Mouse (Mus musculus) hindbrain, embryonic 16.5 days (tissue): ENCODE results near the gene 5430419D17Rik. TPM values are rescaled to one million over a fixed set of nuclear protein-coding genes. Genes with fewer than 3 reads are reported as not detected.

ENCODE experiments used
- ATAC-seq: fragments of 200-750 bp; cut with Nextera tagmentation; 2 replicates; pipeline ENCODE4 v1.8.0; 2017; ENCODE audit warnings: moderate TSS enrichment, moderate library complexity
- H3K27ac ChIP-seq: fragments of 300-500 bp; sonication (generic); 2 replicates; pipeline ENCODE4 v1.5.1; 2014; ENCODE audit warnings: low read depth, mild to moderate bottlenecking, control low read depth, low read length, moderate library complexity
- H3K27me3 ChIP-seq: fragments of 300-500 bp; sonication (generic); replicated peaks from 2 replicates; pipeline ENCODE4 v1.6.1; 2014; ENCODE audit warnings: low read length; ENCODE audit not compliant: control insufficient read depth, insufficient read depth
- H3K36me3 ChIP-seq: fragments of 300-500 bp; sonication (generic); 2 replicates; pipeline ENCODE4 v1.6.1; 2014; ENCODE audit warnings: mild to moderate bottlenecking, low read length, moderate library complexity, mixed read lengths; ENCODE audit not compliant: control insufficient read depth, insufficient read depth
- H3K4me1 ChIP-seq: fragments of 300-500 bp; sonication (generic); 2 replicates; pipeline ENCODE4 v1.6.1; 2014; ENCODE audit warnings: low read depth, low read length; ENCODE audit not compliant: control insufficient read depth, insufficient read depth
- H3K4me2 ChIP-seq: fragments of 300-500 bp; sonication (generic); 2 replicates; pipeline ENCODE4 v1.6.1; 2014; ENCODE audit warnings: mild to moderate bottlenecking, low read length, control low read depth, moderate library complexity
- H3K4me3 ChIP-seq: fragments of 300-500 bp; sonication (generic); 2 replicates; pipeline ENCODE4 v1.5.1; 2014; ENCODE audit warnings: mild to moderate bottlenecking, low read length, control low read depth, moderate library complexity
- H3K9ac ChIP-seq: fragments of 300-500 bp; sonication (generic); 2 replicates; pipeline ENCODE4 v1.6.1; 2014; ENCODE audit warnings: low read depth, mild to moderate bottlenecking, control low read depth, low read length, moderate library complexity
- H3K9me3 ChIP-seq: fragments of 300-500 bp; sonication (generic); 2 replicates; pipeline ENCODE4 v1.6.1; 2014; ENCODE audit warnings: mild to moderate bottlenecking, low read length, moderate library complexity; ENCODE audit not compliant: control insufficient read depth
- WGBS: fragments of 180-500 bp; shearing (Covaris S2); extraction: QIAGEN DNeasy Blood & Tissue Kit; methylation state at CpG from one replicate; pipeline ENCODE4 v1.1.7; 2014; 5-methylcytosine and 5-hydroxymethylcytosine counted together
- polyA plus RNA-seq: library from polyadenylated mRNA; unstranded; fragments of >200 nt; fragmentation: Nextera tagmentation; extraction: Ambion mirVana; gene quantifications from 2 replicates; pipeline ENCODE4 v1.2.1, GENCODE M21; 2015

The 5430419D17Rik gene
- polyA plus RNA-seq, 1 experiment from 2014 or later: 0.03 TPM

GRCm38 (mm10) chr7:131331688-131332087, 157.5 kb downstream of the 5430419D17Rik start:
- Histone ChIP-seq H3K4me2 (no peak overlapping the region), H3K4me1 (no peaks in the 10 kb centered on the region), H3K27ac (no peak overlapping the region), H3K27me3 (no peaks in the 10 kb centered on the region), H3K4me3 (no peak overlapping the region), H3K9ac (no peak overlapping the region), H3K9me3 (no peaks in the 10 kb centered on the region), H3K36me3 (no peaks in the 10 kb centered on the region)
- no peak for ATAC-seq
- 66% methylated on average over 2 of the region's 2 CpGs for WGBS

- H3K4me2 ChIP-seq: no peak within 1 kb of the TSS
- no peaks in the 10 kb centered on the region for H3K9me3 ChIP-seq
- 47% methylated on average over 1 of the region's 1 CpGs for WGBS
- no peak within 1 kb of the TSS for H3K27ac ChIP-seq
- H3K4me3 ChIP-seq: no peak within 1 kb of the TSS
- H3K9ac ChIP-seq: no peak within 1 kb of the TSS
- no peaks in the 10 kb centered on the region for H3K27me3 ChIP-seq
- H3K36me3 ChIP-seq: no peaks in the 10 kb centered on the region
- ATAC-seq: no peak
- H3K4me1 ChIP-seq: no peaks in the 10 kb centered on the region
Observed at GRCm38 (mm10) chr7:131333564-131333963, 159.4 kb downstream of the 5430419D17Rik start, which contains the start of gene Fam24a. Gene Fam24a, plus strand, starts transcription at chr7:131333864.

- peak overlapping the region; percentile 48; the same call in 1 of the 2 replicates for H3K27ac ChIP-seq
- 39% methylated on average over 8 of the region's 8 CpGs for WGBS
- no peak overlapping the region for H3K4me3 ChIP-seq
- peaks cover 8% of the 10 kb centered on the region for H3K36me3 ChIP-seq
- H3K27me3 ChIP-seq: no peaks in the 10 kb centered on the region
- ATAC-seq: 0 out of 2 replicates have a peak, but pooled peaks have one; percentile 24
- no peak overlapping the region for H3K4me2 ChIP-seq
- H3K9ac ChIP-seq: no peak overlapping the region
- H3K9me3 ChIP-seq: no peaks in the 10 kb centered on the region
- H3K4me1 ChIP-seq: no peaks in the 10 kb centered on the region
Observed at GRCm38 (mm10) chr7:131337502-131338068, 163.4 kb downstream of the 5430419D17Rik start.

GRCm38 (mm10) chr7:131345856-131346541, 171.8 kb downstream of the 5430419D17Rik start:
- H3K4me2 ChIP-seq: no peak overlapping the region
- no peak overlapping the region for H3K4me3 ChIP-seq
- peaks cover 16% of the 10 kb centered on the region for H3K36me3 ChIP-seq
- H3K4me1 ChIP-seq: no peaks in the 10 kb centered on the region
- no peaks in the 10 kb centered on the region for H3K9me3 ChIP-seq
- 49% methylated on average over 7 of the region's 7 CpGs for WGBS
- no peak overlapping the region for H3K9ac ChIP-seq
- no peak overlapping the region for H3K27ac ChIP-seq
- no peak for ATAC-seq
- no peaks in the 10 kb centered on the region for H3K27me3 ChIP-seq

Other genes with a start within 250 kb of the 5430419D17Rik start
- gene Htra1, start 238.3 kb upstream of the 5430419D17Rik start, polyA plus RNA-seq: 23.1 and 25.9 TPM in 2 replicates
- gene Dmbt1, start 142.3 kb upstream of the 5430419D17Rik start, polyA plus RNA-seq: not detected in 2 replicates
- gene 4933402N03Rik, start 28.1 kb upstream of the 5430419D17Rik start, polyA plus RNA-seq: not detected in 2 replicates
- not detected in 2 replicates for gene Cuzd1, start 147.9 kb downstream of the 5430419D17Rik start, polyA plus RNA-seq
- not detected in 2 replicates for gene Fam24b, start 155.1 kb downstream of the 5430419D17Rik start, polyA plus RNA-seq
- gene Fam24a, start 159.5 kb downstream of the 5430419D17Rik start, polyA plus RNA-seq: 0.35 TPM in 1 of 2 replicates, not detected in the other
- 29.0 and 33.9 TPM in 2 replicates for gene 2310057M21Rik, start 188.4 kb downstream of the 5430419D17Rik start, polyA plus RNA-seq
- gene Pstk, start 196.7 kb downstream of the 5430419D17Rik start, polyA plus RNA-seq: 51.8 and 57.9 TPM in 2 replicates
- 9.6 and 11.4 TPM in 2 replicates for gene Ikzf5, start 236.1 kb downstream of the 5430419D17Rik start, polyA plus RNA-seq
- 101 and 102 TPM in 2 replicates for gene Acadsb, start 236.2 kb downstream of the 5430419D17Rik start, polyA plus RNA-seq